8 mouse cellular contexts compared by ENCODE assay signal in genomic region chr10:118370443-118370842, GRCm38 (mm10). TPM values are rescaled to one million over a fixed set of nuclear protein-coding genes. Genes with fewer than 3 reads are reported as not detected.
A peak's percentile ranks its signal among the peaks of the same experiment; 100 is the strongest.
DNase-seq lines count a peak whose midpoint lies in the region; ATAC-seq and TF ChIP-seq lines count a peak whose summit lies in the region.

No protein-coding gene starts in this region.

- TF ChIP-seq POLR2A in cortical plate, adult 2 months (IDR thresholded peaks at IDR 0.05; ENCODE audit: extremely low read depth, insufficient read depth, low read length), result no peak

- no peaks in the 10 kb centered on the region for H3K4me1 ChIP-seq in cortical plate, adult 2 months (ENCODE audit: control insufficient read depth, insufficient read depth, low read length)

- H3K4me3 ChIP-seq in cortical plate, adult 2 months (ENCODE audit: insufficient read depth, low read length), result no peak overlapping the region

- H3K27ac ChIP-seq in cortical plate, adult 2 months (ENCODE audit: insufficient read depth, low read length), result no peak overlapping the region

- DNase-seq in gastrocnemius, postnatal 25 days, result peak; percentile 71
- peak; percentile 33 to 86 for DNase-seq in left cerebral cortex, adult 9 months (ENCODE audit: low spot score in 2 of 2)
- peak; percentile 81 for DNase-seq in right cerebral cortex, postnatal 25 days
- peak; percentile 76 to 77 for DNase-seq in urinary bladder, postnatal 36 days (ENCODE audit: low spot score in 2 of 2)

- TF ChIP-seq CTCF in cortical plate, adult 2 months (IDR thresholded peaks at IDR 0.05; ENCODE audit: extremely low read depth, insufficient read depth, low read length), result peak; percentile 97

- ATAC-seq in activated CD4-positive, CD25-positive, alpha-beta regulatory T cell, adult 4 months, result peak; percentile 96
- peak; percentile 100 for ATAC-seq in inflammation-experienced regulatory T-cells, adult 6 months
- ATAC-seq in megakaryocyte-erythroid progenitor cell, adult 5-6 weeks (replicated peaks; ENCODE audit: low FRiP score, low TSS enrichment, poor library complexity, severe bottlenecking), result peak; percentile 100

RNA-seq across cellular contexts. Expression of gene Gm9049, which starts 16.5 kb away (rescaled TPM):
- not detected for polyA plus RNA-seq in activated CD4-positive, CD25-positive, alpha-beta regulatory T cell, adult 4 months (2017; shearing (Covaris generic))
- 0.04 and 0.08 TPM in 2 replicates for polyA plus RNA-seq in cortical plate, adult 2 months (2012; rRNA removed)
- total RNA-seq in gastrocnemius, postnatal 25 days (2021), result not detected
- not detected for polyA plus RNA-seq in inflammation-experienced regulatory T-cells, adult 6 months (2017; shearing (Covaris generic))
- 0.09 TPM in 1 of 2 replicates, not detected in the other for total RNA-seq in megakaryocyte-erythroid progenitor cell, adult 5-6 weeks (2014; fragmentation: Nextera tagmentation)
- 0.08 TPM in 1 of 2 replicates, not detected in the other for total RNA-seq in megakaryocyte-erythroid progenitor cell, adult 5-6 weeks (2017)

RNA-seq across cellular contexts. Expression of gene Gm9048, which starts 22.0 kb away (rescaled TPM):
- polyA plus RNA-seq in activated CD4-positive, CD25-positive, alpha-beta regulatory T cell, adult 4 months (2017; shearing (Covaris generic)), result under 1 TPM in 1 of 2 experiments, not detected in 1; 0.48 TPM
- not detected in 2 replicates for polyA plus RNA-seq in cortical plate, adult 2 months (2012; rRNA removed)
- not detected for total RNA-seq in gastrocnemius, postnatal 25 days (2021)
- polyA plus RNA-seq in inflammation-experienced regulatory T-cells, adult 6 months (2017; shearing (Covaris generic)), result under 1 TPM in 1 of 3 experiments, not detected in 2; 0.28 TPM
- not detected in 2 replicates for total RNA-seq in megakaryocyte-erythroid progenitor cell, adult 5-6 weeks (2014; fragmentation: Nextera tagmentation)
- total RNA-seq in megakaryocyte-erythroid progenitor cell, adult 5-6 weeks (2017), result not detected in 2 replicates

RNA-seq across cellular contexts. Expression of gene Gm9046, which starts 27.4 kb away (rescaled TPM):
- not detected for polyA plus RNA-seq in activated CD4-positive, CD25-positive, alpha-beta regulatory T cell, adult 4 months (2017; shearing (Covaris generic))
- not detected in 2 replicates for polyA plus RNA-seq in cortical plate, adult 2 months (2012; rRNA removed)
- total RNA-seq in gastrocnemius, postnatal 25 days (2021), result not detected
- polyA plus RNA-seq in inflammation-experienced regulatory T-cells, adult 6 months (2017; shearing (Covaris generic)), result not detected
- not detected in 2 replicates for total RNA-seq in megakaryocyte-erythroid progenitor cell, adult 5-6 weeks (2014; fragmentation: Nextera tagmentation)
- not detected in 2 replicates for total RNA-seq in megakaryocyte-erythroid progenitor cell, adult 5-6 weeks (2017)

RNA-seq across cellular contexts. Expression of gene Gm9045, which starts 32.8 kb away (rescaled TPM):
- polyA plus RNA-seq in activated CD4-positive, CD25-positive, alpha-beta regulatory T cell, adult 4 months (2017; shearing (Covaris generic)), result not detected
- 0.04 and 0.08 TPM in 2 replicates for polyA plus RNA-seq in cortical plate, adult 2 months (2012; rRNA removed)
- not detected for total RNA-seq in gastrocnemius, postnatal 25 days (2021)
- not detected for polyA plus RNA-seq in inflammation-experienced regulatory T-cells, adult 6 months (2017; shearing (Covaris generic))
- total RNA-seq in megakaryocyte-erythroid progenitor cell, adult 5-6 weeks (2014; fragmentation: Nextera tagmentation), result 0.09 TPM in 1 of 2 replicates, not detected in the other
- 0.08 TPM in 1 of 2 replicates, not detected in the other for total RNA-seq in megakaryocyte-erythroid progenitor cell, adult 5-6 weeks (2017)

RNA-seq across cellular contexts. Expression of gene Gm9044, which starts 38.2 kb away (rescaled TPM):
- not detected for polyA plus RNA-seq in activated CD4-positive, CD25-positive, alpha-beta regulatory T cell, adult 4 months (2017; shearing (Covaris generic))
- polyA plus RNA-seq in cortical plate, adult 2 months (2012; rRNA removed), result not detected in 2 replicates
- total RNA-seq in gastrocnemius, postnatal 25 days (2021), result not detected
- not detected for polyA plus RNA-seq in inflammation-experienced regulatory T-cells, adult 6 months (2017; shearing (Covaris generic))
- not detected in 2 replicates for total RNA-seq in megakaryocyte-erythroid progenitor cell, adult 5-6 weeks (2014; fragmentation: Nextera tagmentation)
- not detected in 2 replicates for total RNA-seq in megakaryocyte-erythroid progenitor cell, adult 5-6 weeks (2017)
